Mouse (Mus musculus) ES-CJ7 (cell line): Measurements from ENCODE around the gene Adgra1.
A peak's percentile ranks its signal among the peaks of the same experiment; 100 is the strongest.

Experiments used
- DNase-seq: peaks from one replicate; pipeline ENCODE4 v3.0.0; 2011; ENCODE audit warnings: low read depth, low spot score

The Adgra1 gene

GRCm38 (mm10) chr7:139850152-139850551 lies 16.2 kb downstream of the Adgra1 start:
- DNase-seq, result no peak

GRCm38 (mm10) chr7:139850677-139851076 lies 16.7 kb downstream of the Adgra1 start:
- no peak for DNase-seq

GRCm38 (mm10) chr7:139851098-139851497 lies 17.1 kb downstream of the Adgra1 start:
- DNase-seq, result no peak

GRCm38 (mm10) chr7:139855261-139855660 lies 21.3 kb downstream of the Adgra1 start:
- no peak for DNase-seq

- DNase-seq, result peak; percentile 76
Observed at GRCm38 (mm10) chr7:139861411-139861810, 27.4 kb downstream of the Adgra1 start.

GRCm38 (mm10) chr7:139863076-139863475 lies 29.1 kb downstream of the Adgra1 start:
- no peak for DNase-seq

GRCm38 (mm10) chr7:139864253-139864652 lies 30.3 kb downstream of the Adgra1 start:
- DNase-seq, result peak; percentile 43

- DNase-seq, result no peak
Observed at GRCm38 (mm10) chr7:139864871-139865270, 30.9 kb downstream of the Adgra1 start.

GRCm38 (mm10) chr7:139871014-139871413 lies 37.0 kb downstream of the Adgra1 start:
- no peak for DNase-seq

- DNase-seq, result peak; percentile 30
Observed at GRCm38 (mm10) chr7:139877167-139877792, 43.3 kb downstream of the Adgra1 start.

- no peak for DNase-seq
Observed at GRCm38 (mm10) chr7:139878122-139878521, 44.1 kb downstream of the Adgra1 start.

- DNase-seq, result no peak
Observed at GRCm38 (mm10) chr7:139878621-139879020, 44.6 kb downstream of the Adgra1 start.

- no peak for DNase-seq
Observed at GRCm38 (mm10) chr7:139883545-139883944, 49.6 kb downstream of the Adgra1 start.

- no peak for DNase-seq
Observed at GRCm38 (mm10) chr7:139891779-139892178, 57.8 kb downstream of the Adgra1 start.

- DNase-seq, result no peak
Observed at GRCm38 (mm10) chr7:139894655-139895557, 60.9 kb downstream of the Adgra1 start, which contains the start of gene Kndc1. Gene Kndc1 (plus strand): TSS chr7:139894696.

GRCm38 (mm10) chr7:139896271-139896670 lies 62.3 kb downstream of the Adgra1 start:
- DNase-seq, result no peak

GRCm38 (mm10) chr7:139896796-139897195 lies 62.8 kb downstream of the Adgra1 start:
- no peak for DNase-seq

GRCm38 (mm10) chr7:139898606-139899005 lies 64.6 kb downstream of the Adgra1 start:
- DNase-seq, result no peak

GRCm38 (mm10) chr7:139899505-139899904 lies 65.5 kb downstream of the Adgra1 start:
- DNase-seq, result no peak

GRCm38 (mm10) chr7:139900456-139900855 lies 66.5 kb downstream of the Adgra1 start:
- DNase-seq, result no peak

GRCm38 (mm10) chr7:139900896-139901295 lies 66.9 kb downstream of the Adgra1 start:
- no peak for DNase-seq

GRCm38 (mm10) chr7:139901981-139902380 lies 68.0 kb downstream of the Adgra1 start:
- DNase-seq, result no peak

- DNase-seq, result no peak
Observed at GRCm38 (mm10) chr7:139905261-139905660, 71.3 kb downstream of the Adgra1 start.
